26 mouse cellular contexts compared by ENCODE assay signal in the genomic region with DNA sequence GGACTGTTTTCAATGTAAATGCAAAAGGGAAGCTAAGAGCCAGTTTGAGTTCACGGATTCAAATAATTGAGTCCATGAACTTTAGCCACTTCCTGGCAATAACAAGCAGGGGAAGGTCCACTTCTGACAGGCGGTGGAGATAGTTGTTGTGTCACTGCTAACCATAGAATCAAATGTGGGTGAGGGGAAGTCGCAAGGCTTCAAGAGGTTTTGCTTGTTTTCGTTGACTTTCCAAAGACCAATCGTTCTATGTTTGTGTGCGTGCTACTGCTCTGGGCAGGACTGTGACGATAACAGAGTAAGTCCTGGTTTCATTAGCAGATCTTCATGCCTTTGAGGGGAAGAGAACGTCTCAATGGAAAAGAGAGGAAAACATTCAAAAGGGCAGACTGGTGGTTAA. TPM values are rescaled to one million over a fixed set of nuclear protein-coding genes. Genes with fewer than 3 reads are reported as not detected.
DNase-seq lines count a peak whose midpoint lies in the region; ATAC-seq lines count a peak whose summit lies in the region.
"Had no signal": no experiment of that assay in that cellular context is flagged by ENCODE, and none has a peak within 500 bp of the region (broad histone marks: within the 10 kb centered on the region; RNA-seq: fewer than 3 reads in every experiment).

No protein-coding gene starts in this region.

- H3K4me3 ChIP-seq in liver, embryonic 11.5 days (ENCODE audit: low read depth, low read length) = no peak overlapping the region
- H3K4me3 ChIP-seq in liver, embryonic 16.5 days (ENCODE audit: low read depth, low read length) = no peak overlapping the region
- H3K4me3 ChIP-seq: embryonic facial prominence, embryonic 12.5 days; neural tube, embryonic 15.5 days; stomach, embryonic 15.5 days had no signal

- H3K36me3 ChIP-seq in liver, embryonic 11.5 days (ENCODE audit: control insufficient read depth, insufficient read depth, low read length) = no peaks in the 10 kb centered on the region
- H3K36me3 ChIP-seq in liver, embryonic 16.5 days (ENCODE audit: control insufficient read depth, insufficient read depth) = no peaks in the 10 kb centered on the region
- H3K36me3 ChIP-seq: embryonic facial prominence, embryonic 12.5 days; neural tube, embryonic 15.5 days; stomach, embryonic 15.5 days had no signal

- H3K9me3 ChIP-seq in liver, embryonic 11.5 days (ENCODE audit: control insufficient read depth, low read length) = no peaks in the 10 kb centered on the region
- no peaks in the 10 kb centered on the region for H3K9me3 ChIP-seq in liver, embryonic 16.5 days (replicated peaks; ENCODE audit: control insufficient read depth, low read length)
- H3K9me3 ChIP-seq: embryonic facial prominence, embryonic 12.5 days; neural tube, embryonic 15.5 days; stomach, embryonic 15.5 days had no signal

- peak; percentile 35 for DNase-seq in heart, adult 11 months
- DNase-seq in heart, postnatal 10 days = no peak
- no peak for DNase-seq in liver, embryonic 11.5 days (ENCODE audit: low spot score)
- DNase-seq in urinary bladder, postnatal 25 days (ENCODE audit: low spot score) = no peak
- DNase-seq in cerebellum, postnatal 36 days = no peak
- no peak for DNase-seq in urinary bladder, postnatal 10 days (ENCODE audit: low spot score)
- DNase-seq: adrenal gland, adult 8-10 months; cerebellum, adult 8-10 months; embryo, embryonic 11 days; forebrain, postnatal 0 days; kidney, adult 9 months; kidney, postnatal 10 days; lung, adult 18-20 months; midbrain, embryonic 14.5 days; retina, postnatal 1 day; right cerebral cortex, postnatal 14 days; thymus, postnatal 36 days had no signal

- no peak overlapping the region for H3K9ac ChIP-seq in liver, embryonic 11.5 days (ENCODE audit: low read depth, low read length)
- no peak overlapping the region for H3K9ac ChIP-seq in liver, embryonic 16.5 days (ENCODE audit: low read depth, low read length)
- H3K9ac ChIP-seq: embryonic facial prominence, embryonic 12.5 days; forebrain, postnatal 0 days; neural tube, embryonic 15.5 days; stomach, embryonic 15.5 days had no signal

- H3K27ac ChIP-seq in liver, embryonic 11.5 days (ENCODE audit: low read depth, low read length) = peak overlapping the region; percentile 49; the same call in 1 of the 2 replicates
- H3K27ac ChIP-seq in liver, embryonic 16.5 days (ENCODE audit: low read length) = peak overlapping the region; percentile 61
- H3K27ac ChIP-seq: embryonic facial prominence, embryonic 12.5 days; neural tube, embryonic 15.5 days; stomach, embryonic 15.5 days had no signal

- H3K4me1 ChIP-seq in liver, embryonic 11.5 days (replicated peaks; ENCODE audit: control insufficient read depth, insufficient read depth, low read length) = peaks cover 2% of the 10 kb centered on the region; the same call in 1 of the 2 replicates
- H3K4me1 ChIP-seq in liver, embryonic 16.5 days (ENCODE audit: control insufficient read depth, low read depth, low read length) = peaks cover 7% of the 10 kb centered on the region
- H3K4me1 ChIP-seq: embryonic facial prominence, embryonic 12.5 days; neural tube, embryonic 15.5 days; stomach, embryonic 15.5 days had no signal

- no peak overlapping the region for H3K4me2 ChIP-seq in liver, embryonic 11.5 days
- H3K4me2 ChIP-seq in liver, embryonic 16.5 days (ENCODE audit: low read depth, low read length) = no peak overlapping the region
- H3K4me2 ChIP-seq: embryonic facial prominence, embryonic 12.5 days; neural tube, embryonic 15.5 days; stomach, embryonic 15.5 days had no signal

- WGBS in liver, embryonic 11.5 days = 62% methylated on average over 8 of the region's 8 CpGs
- 59% methylated on average over 8 of the region's 8 CpGs for WGBS in liver, embryonic 16.5 days (ENCODE audit: insufficient replicate concordance)

- H3K27me3 ChIP-seq in liver, embryonic 11.5 days (replicated peaks; ENCODE audit: control insufficient read depth, insufficient read depth, low read length) = no peaks in the 10 kb centered on the region
- H3K27me3 ChIP-seq in liver, embryonic 16.5 days (ENCODE audit: control insufficient read depth, insufficient read depth, low read depth, low read length) = no peaks in the 10 kb centered on the region
- H3K27me3 ChIP-seq: CH12.LX; embryonic facial prominence, embryonic 12.5 days; neural tube, embryonic 15.5 days; stomach, embryonic 15.5 days had no signal

- no peak for ATAC-seq in liver, embryonic 11.5 days (replicated peaks; ENCODE audit: low FRiP score)
- ATAC-seq in liver, embryonic 16.5 days (ENCODE audit: low read depth) = peak; percentile 63
- ATAC-seq: forebrain, postnatal 0 days; hindbrain, embryonic 16.5 days; lung, postnatal 0 days had no signal

- intact Hi-C loops in heart, postnatal 10 days (cut with DNase I) = no loop called here

RNA-seq across cellular contexts. Expression of a gene that starts 28.3 kb away (rescaled TPM):
- under 1 TPM; 0.12 to 0.29 TPM for total RNA-seq in heart, postnatal 10 days (2021)
- polyA plus RNA-seq in liver, embryonic 11.5 days (2014; fragmentation: Nextera tagmentation; extraction: Ambion mirVana) = 13.6 and 15.2 TPM in 2 replicates
- 7.5 and 9.0 TPM in 2 replicates for polyA plus RNA-seq in liver, embryonic 16.5 days (2015; fragmentation: Nextera tagmentation; extraction: Ambion mirVana)
- polyA plus RNA-seq: embryonic facial prominence, embryonic 12.5 days; hindbrain, embryonic 11.5 days; limb, embryonic 11.5 days had no signal
